Mouse (Mus musculus): ENCODE data around the gene Adamts18. TPM values are rescaled to one million over a fixed set of nuclear protein-coding genes. Genes with fewer than 3 reads are reported as not detected.

The Adamts18 gene
- polyA plus RNA-seq, 1 experiment from 2014 or later = 5.2 TPM

- WGBS = 78% methylated on average over 7 of the region's 7 CpGs
- Histone ChIP-seq H3K4me3 (no peak overlapping the region), H3K4me1 (no peaks in the 10 kb centered on the region), H3K27ac (no peak overlapping the region), H3K9me3 (no peaks in the 10 kb centered on the region), H3K36me3 (no peaks in the 10 kb centered on the region), H3K27me3 (ENCODE audit: insufficient read depth, poor library complexity, severe bottlenecking) (no peaks in the 10 kb centered on the region)
- DNase-seq (ENCODE audit: low spot score) = no peak
These were observed 143.6 kb downstream of the Adamts18 start for GRCm38 (mm10) chr8:113704968-113705367.

- 80% methylated on average over 14 of the region's 14 CpGs for WGBS
- DNase-seq (ENCODE audit: low spot score) = no peak
- no peaks in the 10 kb centered on the region for H3K9me3 ChIP-seq
These were observed 156.8 kb downstream of the Adamts18 start for GRCm38 (mm10) chr8:113691622-113692343.

GRCm38 (mm10) chr8:113688543-113688915 is 160.0 kb downstream of the Adamts18 start:
- Histone ChIP-seq H3K4me1 (no peaks in the 10 kb centered on the region), H3K9me3 (no peaks in the 10 kb centered on the region), H3K36me3 (no peaks in the 10 kb centered on the region), H3K4me3 (no peak overlapping the region), H3K27ac (no peak overlapping the region), H3K27me3 (ENCODE audit: insufficient read depth, poor library complexity, severe bottlenecking) (no peaks in the 10 kb centered on the region)
- 81% methylated on average over 8 of the region's 8 CpGs for WGBS
- no peak for DNase-seq (ENCODE audit: low spot score)

More at GRCm38 (mm10) chr8:113691622-113692343, 156.8 kb downstream of the Adamts18 start:
- no peaks in the 10 kb centered on the region for H3K27me3 ChIP-seq (ENCODE audit: insufficient read depth, poor library complexity, severe bottlenecking)
- no peaks in the 10 kb centered on the region for H3K36me3 ChIP-seq
- H3K27ac ChIP-seq = no peak overlapping the region
- no peaks in the 10 kb centered on the region for H3K4me1 ChIP-seq
- H3K4me3 ChIP-seq = no peak overlapping the region

GRCm38 (mm10) chr8:113687889-113688542 is 160.5 kb downstream of the Adamts18 start:
- no peaks in the 10 kb centered on the region for H3K9me3 ChIP-seq
- H3K27ac ChIP-seq = no peak overlapping the region
- WGBS = 74% methylated on average over 17 of the region's 17 CpGs
- no peak overlapping the region for H3K4me3 ChIP-seq
- no peaks in the 10 kb centered on the region for H3K4me1 ChIP-seq
- no peaks in the 10 kb centered on the region for H3K27me3 ChIP-seq (ENCODE audit: insufficient read depth, poor library complexity, severe bottlenecking)
- H3K36me3 ChIP-seq = no peaks in the 10 kb centered on the region
- DNase-seq (ENCODE audit: low spot score) = no peak

GRCm38 (mm10) chr8:113679361-113679760 is 169.2 kb downstream of the Adamts18 start:
- Histone ChIP-seq H3K27me3 (ENCODE audit: insufficient read depth, poor library complexity, severe bottlenecking) (no peaks in the 10 kb centered on the region), H3K4me3 (no peak overlapping the region), H3K27ac (no peak overlapping the region), H3K9me3 (no peaks in the 10 kb centered on the region), H3K36me3 (no peaks in the 10 kb centered on the region), H3K4me1 (no peaks in the 10 kb centered on the region)
- 51% methylated on average over 3 of the region's 3 CpGs for WGBS
- no peak for DNase-seq (ENCODE audit: low spot score)

- Histone ChIP-seq H3K27ac (no peak overlapping the region), H3K36me3 (no peaks in the 10 kb centered on the region), H3K27me3 (ENCODE audit: insufficient read depth, poor library complexity, severe bottlenecking) (no peaks in the 10 kb centered on the region), H3K9me3 (no peaks in the 10 kb centered on the region), H3K4me1 (no peaks in the 10 kb centered on the region), H3K4me3 (no peak overlapping the region)
- 80% methylated on average over 1 of the region's 1 CpGs for WGBS
- DNase-seq (ENCODE audit: low spot score) = no peak
These were observed 171.7 kb downstream of the Adamts18 start for GRCm38 (mm10) chr8:113676811-113677210.

GRCm38 (mm10) chr8:113675281-113675680 is 173.3 kb downstream of the Adamts18 start:
- H3K9me3 ChIP-seq = no peaks in the 10 kb centered on the region
- DNase-seq (ENCODE audit: low spot score) = no peak
- H3K4me3 ChIP-seq = no peak overlapping the region
- H3K36me3 ChIP-seq = no peaks in the 10 kb centered on the region
- H3K4me1 ChIP-seq = no peaks in the 10 kb centered on the region
- H3K27me3 ChIP-seq (ENCODE audit: insufficient read depth, poor library complexity, severe bottlenecking) = no peaks in the 10 kb centered on the region
- 74% methylated on average over 2 of the region's 2 CpGs for WGBS
- H3K27ac ChIP-seq = no peak overlapping the region

- Histone ChIP-seq H3K36me3 (no peaks in the 10 kb centered on the region), H3K4me1 (no peaks in the 10 kb centered on the region), H3K4me3 (no peak overlapping the region), H3K9me3 (no peaks in the 10 kb centered on the region), H3K27ac (no peak overlapping the region), H3K27me3 (ENCODE audit: insufficient read depth, poor library complexity, severe bottlenecking) (no peaks in the 10 kb centered on the region)
- no peak for DNase-seq (ENCODE audit: low spot score)
- WGBS = 66% methylated on average over 3 of the region's 3 CpGs
These were observed 173.9 kb downstream of the Adamts18 start for GRCm38 (mm10) chr8:113674611-113675010.

GRCm38 (mm10) chr8:113673300-113673699 is 175.2 kb downstream of the Adamts18 start:
- Histone ChIP-seq H3K27ac (no peak overlapping the region), H3K36me3 (no peaks in the 10 kb centered on the region), H3K4me1 (no peaks in the 10 kb centered on the region), H3K9me3 (no peaks in the 10 kb centered on the region), H3K27me3 (ENCODE audit: insufficient read depth, poor library complexity, severe bottlenecking) (no peaks in the 10 kb centered on the region), H3K4me3 (no peak overlapping the region)
- no peak for DNase-seq (ENCODE audit: low spot score)
- WGBS = 71% methylated on average over 3 of the region's 3 CpGs

GRCm38 (mm10) chr8:113672599-113673255 is 175.8 kb downstream of the Adamts18 start:
- no peak overlapping the region for H3K4me3 ChIP-seq
- no peaks in the 10 kb centered on the region for H3K9me3 ChIP-seq
- no peak overlapping the region for H3K27ac ChIP-seq
- H3K36me3 ChIP-seq = no peaks in the 10 kb centered on the region
- no peak for DNase-seq (ENCODE audit: low spot score)
- H3K27me3 ChIP-seq (ENCODE audit: insufficient read depth, poor library complexity, severe bottlenecking) = no peaks in the 10 kb centered on the region
- H3K4me1 ChIP-seq = no peaks in the 10 kb centered on the region
- WGBS = 77% methylated on average over 11 of the region's 11 CpGs

- H3K27me3 ChIP-seq (ENCODE audit: insufficient read depth, poor library complexity, severe bottlenecking) = no peaks in the 10 kb centered on the region
- DNase-seq (ENCODE audit: low spot score) = no peak
- H3K9me3 ChIP-seq = no peaks in the 10 kb centered on the region
- H3K27ac ChIP-seq = no peak overlapping the region
- H3K4me1 ChIP-seq = no peaks in the 10 kb centered on the region
- WGBS = 75% methylated on average over 10 of the region's 10 CpGs
- no peak overlapping the region for H3K4me3 ChIP-seq
- no peaks in the 10 kb centered on the region for H3K36me3 ChIP-seq
These were observed 178.6 kb downstream of the Adamts18 start for GRCm38 (mm10) chr8:113669924-113670323.

- Histone ChIP-seq H3K27ac (no peak overlapping the region), H3K4me3 (no peak overlapping the region), H3K27me3 (ENCODE audit: insufficient read depth, poor library complexity, severe bottlenecking) (no peaks in the 10 kb centered on the region), H3K36me3 (no peaks in the 10 kb centered on the region), H3K9me3 (no peaks in the 10 kb centered on the region), H3K4me1 (no peaks in the 10 kb centered on the region)
- no peak for DNase-seq (ENCODE audit: low spot score)
- WGBS = 67% methylated on average over 16 of the region's 16 CpGs
These were observed 181.7 kb downstream of the Adamts18 start for GRCm38 (mm10) chr8:113666714-113667432.

- Histone ChIP-seq H3K4me1 (no peaks in the 10 kb centered on the region), H3K36me3 (no peaks in the 10 kb centered on the region), H3K4me3 (no peak overlapping the region), H3K27me3 (ENCODE audit: insufficient read depth, poor library complexity, severe bottlenecking) (no peaks in the 10 kb centered on the region), H3K27ac (no peak overlapping the region), H3K9me3 (no peaks in the 10 kb centered on the region)
- WGBS = 61% methylated on average over 8 of the region's 8 CpGs
- DNase-seq (ENCODE audit: low spot score) = no peak
These were observed 182.6 kb downstream of the Adamts18 start for GRCm38 (mm10) chr8:113665951-113666350.

Measured in heart, embryonic 10.5 days (tissue).